Mouse (Mus musculus) gastrocnemius, postnatal 4 days (tissue): Measurements from ENCODE around the gene Snx13. TPM values are rescaled to one million over a fixed set of nuclear protein-coding genes. Genes with fewer than 3 reads are reported as not detected.

ENCODE experiments used
- DNase-seq, 2 experiments: peaks; one replicate each; pipeline ENCODE4 v3.0.0; 2021 to 2022; ENCODE audit warnings: low spot score in 2 of 2, mixed read lengths in 2 of 2
- microRNA-seq: library from miRNA; unstranded; fragments of <30 nt; microRNA quantifications from one replicate; pipeline ENCODE4 v1.2.0, GENCODE M21; 2021
- total RNA-seq, 2 experiments: library from RNA; stranded (reverse); gene quantifications; 2 replicates each; pipeline ENCODE4 v1.2.3; 2021

The Snx13 gene
- total RNA-seq, 2 experiments from 2014 or later, result 29.4 to 34.2 TPM

DNA sequence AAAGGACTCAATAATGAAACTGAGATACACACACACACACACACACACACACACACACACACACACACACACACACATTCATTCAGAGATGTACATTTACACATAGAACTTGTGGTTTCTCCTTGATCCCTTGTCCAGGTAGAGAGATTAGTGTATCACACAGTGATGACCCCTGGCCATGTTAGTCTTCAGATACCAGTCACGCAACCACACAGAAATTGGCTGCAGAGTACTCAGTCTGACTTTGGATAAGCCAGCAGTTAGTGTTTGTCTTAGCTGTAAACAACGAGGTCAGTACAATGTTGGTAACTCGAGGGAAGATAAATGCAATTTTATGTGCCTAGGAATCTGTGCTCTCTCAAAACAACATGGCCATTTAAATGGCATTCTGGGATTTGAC is 129.6 kb downstream of the Snx13 start:
- DNase-seq, result no peak

- peak; percentile 61 to 73 for DNase-seq
These were observed 135.7 kb downstream of the Snx13 start for GRCm38 (mm10) chr12:35182675-35183074.

- no peak for DNase-seq
These were observed 137.3 kb downstream of the Snx13 start for GRCm38 (mm10) chr12:35184261-35184660.

DNA sequence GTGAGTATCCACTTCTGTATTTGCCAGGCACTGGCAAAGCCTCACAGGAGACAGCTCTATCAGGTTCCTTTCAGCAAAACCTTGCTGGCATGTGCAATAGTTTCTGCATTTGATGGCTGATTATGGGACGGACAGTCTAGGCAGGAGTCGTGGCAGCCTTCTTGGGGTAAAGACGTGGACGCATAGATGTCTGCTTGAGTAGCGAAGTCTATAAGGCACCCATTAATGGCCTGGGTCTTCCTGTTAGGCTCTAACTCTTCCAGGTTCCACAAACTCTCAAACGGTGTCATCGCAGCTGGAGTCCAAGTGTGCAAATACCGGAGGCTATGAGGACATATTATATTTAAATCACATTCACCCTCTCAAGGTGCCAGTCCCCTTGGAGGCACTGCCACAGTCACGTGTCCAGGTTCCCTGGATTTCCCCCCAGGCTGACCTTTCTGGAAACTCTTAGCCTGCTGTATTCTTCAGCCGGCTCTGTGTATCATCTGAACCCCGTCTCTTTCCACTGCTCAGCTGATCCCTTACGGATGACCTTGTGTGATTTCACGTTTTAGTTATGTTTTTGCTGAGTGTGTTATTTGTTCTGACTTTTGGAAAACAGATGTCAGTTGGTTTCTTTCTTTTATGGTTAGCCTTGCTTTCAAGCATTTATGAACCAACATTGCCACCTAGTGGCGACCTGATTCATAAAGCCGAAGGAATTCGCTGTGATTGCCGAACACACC is 144.9 kb downstream of the Snx13 start:
- DNase-seq, result peak; percentile 53 to 81

DNA sequence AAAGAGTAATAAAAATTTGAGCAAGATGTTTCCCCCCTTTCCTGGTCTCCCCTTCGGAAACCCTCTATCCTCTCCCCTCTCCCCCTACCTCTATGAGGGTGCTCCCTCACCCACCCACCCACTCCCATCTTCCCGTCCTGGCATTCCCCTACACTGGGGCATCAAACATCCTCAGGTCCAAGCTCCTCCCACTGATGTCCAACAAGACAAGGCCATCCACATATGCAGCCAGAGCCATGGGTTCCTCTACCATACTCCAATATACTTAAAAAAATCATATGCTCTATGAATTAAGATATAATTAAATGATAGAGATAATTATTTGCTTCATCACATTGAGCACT is 145.4 kb downstream of the Snx13 start:
- no peak for DNase-seq

Small RNA genes within 50 kb of the gene (microRNA-seq; reads per million reads assigned to microRNA genes)
- gene Mir680-3, result not detected

Other genes with a start within 250 kb of the Snx13 start
- gene Hdac9, start 130.1 kb upstream of the Snx13 start, total RNA-seq, result 10 to 100 TPM; 18.7 to 22.5 TPM
- gene Prps1l1, start 62.4 kb upstream of the Snx13 start, total RNA-seq, result not detected